Mouse (Mus musculus): ENCODE measurements around the gene Kif21a. TPM values are rescaled to one million over a fixed set of nuclear protein-coding genes. Genes with fewer than 3 reads are reported as not detected.

Kif21a gene
- 0.80 and 0.82 TPM in 2 replicates for polyA plus RNA-seq (2015; fragmentation: Nextera tagmentation; extraction: Ambion mirVana)

GRCm38 (mm10) chr15:91049496-91050441 lies at the start of gene Kif21a:
Kif21a (minus strand) TSS chr15:91049948.

Other genes with a start within 250 kb of the Kif21a start
- gene Abcd2, start 141.9 kb upstream of the Kif21a start, polyA plus RNA-seq (2015; fragmentation: Nextera tagmentation; extraction: Ambion mirVana) = 5.4 and 6.4 TPM in 2 replicates
- gene CN725425, start 149.5 kb upstream of the Kif21a start, polyA plus RNA-seq (2015; fragmentation: Nextera tagmentation; extraction: Ambion mirVana) = 0.08 TPM in 2 replicates

Measured in spleen, postnatal 0 days (tissue).